Mouse (Mus musculus) layer of hippocampus, adult 8-10 months (tissue): Measurements from ENCODE around the gene C2cd5. TPM values are rescaled to one million over a fixed set of nuclear protein-coding genes. Genes with fewer than 3 reads are reported as not detected.
"Not testable (repeated sequence)": the region's sequence is repeated elsewhere in the genome, so short reads cannot be mapped to it uniquely, and the experiment has no call there.

Experiments used
- DNase-seq, 2 experiments: peaks; one replicate each; pipeline ENCODE4 v3.0.0; 2022; ENCODE audit warnings: low spot score in 2 of 2
- total RNA-seq, 4 experiments: library from RNA; stranded (reverse); gene quantifications; 2 replicates each; pipeline ENCODE4 v1.2.4; 2022

C2cd5 gene
- total RNA-seq, 4 experiments from 2014 or later = 88.0 to 114 (median 98.7) TPM

DNA sequence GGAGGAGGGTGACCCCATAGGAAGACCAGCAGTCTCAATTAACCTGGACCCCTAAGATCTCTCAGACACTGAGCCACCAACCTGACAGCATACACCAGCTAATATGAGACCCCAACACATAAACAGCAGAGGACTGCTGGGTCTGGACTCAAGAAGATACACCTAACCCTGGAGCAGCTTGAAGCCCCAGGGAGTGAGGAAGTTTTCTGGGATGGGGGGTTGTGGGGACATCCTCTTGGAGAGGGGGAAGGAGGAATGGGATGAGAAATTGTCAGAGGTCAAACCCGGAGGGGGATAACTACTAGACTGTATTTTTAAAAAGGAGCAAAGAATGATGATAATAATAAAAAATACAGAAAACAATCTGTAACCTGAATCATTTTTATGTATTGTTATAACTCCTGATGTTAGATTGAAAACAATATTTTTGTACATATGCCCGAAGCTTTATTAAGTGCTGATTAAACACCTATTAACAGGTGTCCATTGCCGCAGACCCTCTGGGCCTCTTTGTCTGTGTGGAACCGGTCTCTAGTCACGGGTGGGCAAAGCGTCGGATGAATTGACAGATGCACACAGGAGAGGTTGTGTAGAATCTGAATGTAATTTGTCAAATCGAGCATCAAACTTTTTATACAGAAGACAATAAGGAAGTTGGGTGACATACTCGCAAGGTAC is 114.2 kb downstream of the C2cd5 start:
- DNase-seq = not testable (repeated sequence)

DNA sequence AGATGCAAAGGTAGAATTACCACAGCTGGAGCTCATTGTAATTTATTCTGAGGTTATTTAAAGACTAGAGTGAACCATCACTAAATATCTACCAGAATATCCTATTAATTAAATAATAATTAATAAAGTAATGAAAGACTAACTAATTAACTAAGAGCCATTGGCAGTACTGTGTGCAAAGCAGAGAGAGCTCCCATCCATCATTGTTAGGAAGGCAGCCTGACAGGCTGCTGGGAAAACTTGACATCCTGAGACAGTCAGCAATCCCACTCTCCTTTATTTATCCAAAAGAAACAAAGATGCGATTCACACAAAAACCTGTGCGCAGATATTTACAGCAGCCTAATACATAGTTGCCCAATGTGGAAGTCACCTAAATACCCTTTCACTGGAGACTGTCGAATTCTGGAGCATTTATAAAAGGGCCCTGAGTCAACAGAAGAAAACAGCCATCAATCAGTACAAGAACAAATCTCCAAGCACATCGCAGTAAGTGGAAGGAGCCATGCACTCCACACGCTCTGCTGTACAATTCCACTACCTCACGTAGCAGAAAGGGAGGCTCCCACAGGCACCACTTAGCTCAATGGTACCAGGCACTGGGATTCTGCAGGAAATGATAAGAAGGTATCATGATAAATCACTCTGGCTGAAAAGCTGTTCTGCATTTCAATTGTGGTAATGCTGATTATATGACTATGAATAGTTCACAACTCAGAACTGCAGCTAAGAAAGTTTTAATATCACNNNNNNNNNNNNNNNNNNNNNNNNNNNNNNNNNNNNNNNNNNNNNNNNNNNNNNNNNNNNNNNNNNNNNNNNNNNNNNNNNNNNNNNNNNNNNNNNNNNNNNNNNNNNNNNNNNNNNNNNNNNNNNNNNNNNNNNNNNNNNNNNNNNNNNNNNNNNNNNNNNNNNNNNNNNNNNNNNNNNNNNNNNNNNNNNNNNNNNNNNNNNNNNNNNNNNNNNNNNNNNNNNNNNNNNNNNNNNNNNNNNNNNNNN is 120.0 kb downstream of the C2cd5 start:
- DNase-seq = no peak

DNA sequence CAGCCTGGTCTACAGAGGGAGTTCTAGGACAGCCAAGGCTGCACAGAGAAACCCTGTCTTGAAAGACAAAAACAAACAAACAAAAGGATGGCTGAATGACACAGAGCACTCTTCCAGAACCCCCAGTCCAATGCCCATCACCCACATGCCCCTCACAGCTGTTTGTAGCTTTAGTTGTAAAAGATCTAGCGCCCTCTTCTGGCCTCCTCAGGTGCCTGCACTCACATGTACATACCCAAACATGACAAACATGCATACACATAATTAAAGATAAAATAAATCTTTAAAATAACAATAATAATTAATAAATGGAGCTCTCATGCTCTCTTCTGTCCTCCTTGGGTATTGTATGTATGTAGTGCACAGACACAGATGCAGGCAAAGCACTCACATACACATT is 122.7 kb downstream of the C2cd5 start:
- no peak for DNase-seq

DNA sequence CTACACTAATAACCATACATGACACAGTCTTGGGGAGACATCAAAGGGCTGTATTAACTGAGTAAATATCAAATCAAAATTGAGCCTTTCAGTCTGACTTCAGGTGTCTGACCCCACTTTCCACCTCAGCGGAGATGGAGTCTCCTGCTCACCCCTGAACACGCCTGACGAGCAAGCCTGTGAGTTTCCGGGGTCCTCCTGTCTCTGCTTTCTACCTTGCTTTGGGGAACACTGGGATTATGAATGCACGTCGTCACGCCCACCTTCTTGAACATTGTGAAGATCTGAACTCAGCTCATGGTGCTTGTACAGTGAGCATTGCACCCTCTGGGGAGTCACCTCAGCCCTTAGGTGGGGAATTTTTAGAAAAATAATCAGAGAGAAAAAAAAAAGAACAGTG is 126.7 kb downstream of the C2cd5 start:
- no peak for DNase-seq

DNA sequence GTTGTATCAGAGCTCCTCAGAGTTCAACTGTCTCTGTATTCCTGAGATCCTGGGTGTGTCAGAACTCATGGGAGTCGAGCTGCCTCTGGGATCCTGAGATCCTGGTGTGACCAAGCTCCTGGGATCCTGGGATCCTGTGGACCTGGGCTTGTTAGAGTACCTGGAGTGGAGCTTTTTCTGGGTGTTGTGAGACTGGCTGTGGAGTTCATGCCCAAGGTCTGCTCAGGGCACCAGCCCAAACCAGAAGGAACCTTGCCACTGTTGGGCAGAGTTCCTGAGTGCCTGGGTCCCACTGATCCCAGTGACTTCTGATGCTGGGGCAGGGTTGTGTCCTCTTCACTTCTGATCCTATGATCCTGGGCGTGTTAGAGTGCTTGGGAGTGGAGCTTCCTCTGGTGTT is 127.7 kb downstream of the C2cd5 start:
- DNase-seq = no peak

DNA sequence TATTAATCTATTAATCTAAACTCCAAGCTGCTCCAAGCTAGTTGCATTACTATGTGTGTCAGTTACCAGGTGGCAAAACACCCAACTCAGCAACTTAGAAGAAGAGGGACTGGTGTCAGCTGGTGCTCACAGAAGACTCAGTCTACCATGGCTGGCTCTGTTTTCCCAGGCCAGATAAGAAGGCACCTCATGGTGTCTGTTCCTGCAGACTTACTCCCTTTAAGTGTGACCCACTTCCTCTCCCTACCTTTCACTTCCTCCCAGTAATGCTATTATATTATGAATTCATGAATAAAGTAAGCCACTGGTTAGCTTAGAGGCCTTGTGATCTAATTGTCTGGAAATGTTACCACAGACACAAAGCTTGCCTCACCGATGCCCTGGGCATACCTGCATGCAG is 132.5 kb downstream of the C2cd5 start:
- DNase-seq = no peak

- peak; percentile 83 to 86 for DNase-seq
Observed at GRCm38 (mm10) chr6:142964531-142965385, 135.2 kb downstream of the C2cd5 start.

- DNase-seq = peak; percentile 26 to 71
Observed at GRCm38 (mm10) chr6:142964076-142964530, 135.8 kb downstream of the C2cd5 start, which contains the start of gene St8sia1. Gene St8sia1, minus strand, starts transcription at chr6:142964452.

GRCm38 (mm10) chr6:142963480-142964075 is 136.4 kb downstream of the C2cd5 start:
- DNase-seq = no peak

- no peak for DNase-seq
Observed at GRCm38 (mm10) chr6:142962881-142963280, 137.1 kb downstream of the C2cd5 start.

- no peak for DNase-seq
Observed at GRCm38 (mm10) chr6:142962476-142962875, 137.5 kb downstream of the C2cd5 start.

DNA sequence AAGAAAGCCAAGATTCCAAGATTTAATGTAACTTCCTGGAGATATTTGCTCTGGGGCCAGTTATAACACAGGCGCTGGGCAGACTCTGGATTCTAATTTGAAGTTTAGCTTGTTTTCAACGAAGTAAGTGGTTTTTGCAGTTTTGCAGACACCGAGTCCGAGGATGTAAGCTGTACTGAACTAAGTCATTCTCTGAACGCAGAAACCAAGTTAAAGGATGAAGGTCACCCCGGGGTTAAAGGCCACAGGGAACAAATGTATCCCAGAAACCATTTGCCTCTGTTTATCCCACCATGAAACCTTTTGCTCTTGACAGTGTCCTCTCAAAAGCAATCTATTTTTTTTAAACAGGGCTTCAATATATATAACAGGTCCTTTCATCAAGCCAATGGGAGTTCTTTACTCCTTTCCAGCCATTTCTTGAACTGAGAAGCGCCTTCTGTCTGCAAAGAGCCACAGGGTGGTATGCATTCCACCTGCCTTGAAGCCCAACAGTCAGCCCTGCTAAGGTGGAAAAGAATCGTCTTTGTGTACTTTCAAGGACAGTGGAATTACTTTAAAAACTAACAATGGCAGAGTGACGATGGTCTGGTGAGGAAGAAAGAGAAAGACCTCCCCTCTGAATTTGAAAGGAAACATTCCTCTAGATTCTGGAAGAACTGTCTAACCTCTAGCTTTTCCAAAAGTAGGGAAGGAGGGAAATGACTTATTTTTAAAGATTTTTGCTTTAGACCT is 138.1 kb downstream of the C2cd5 start:
- no peak for DNase-seq

Other genes with a start within 250 kb of the C2cd5 start
- gene St8sia1, start 135.7 kb downstream of the C2cd5 start, total RNA-seq = 10 to 100 TPM; 37.2 to 46.1 (median 37.9) TPM
- gene Etnk1, start 67.1 kb upstream of the C2cd5 start, total RNA-seq = 100 to 1,000 TPM; 158 to 203 (median 174) TPM